Mouse (Mus musculus) retina, embryonic 14.5 days (tissue): ENCODE data around the gene Trim50.

Experiments
- DNase-seq: peaks from one replicate; pipeline ENCODE4 v3.0.0-alpha.2; 2015; ENCODE audit warnings: low spot score

The Trim50 gene

GRCm38 (mm10) chr5:135369787-135370654, 16.9 kb downstream of the Trim50 start, which contains the start of gene Nsun5:
Nsun5 (plus strand) TSS chr5:135369953.
- DNase-seq = peak; percentile 98

GRCm38 (mm10) chr5:135371195-135371594, 18.1 kb downstream of the Trim50 start:
- DNase-seq = no peak

GRCm38 (mm10) chr5:135373601-135374000, 20.5 kb downstream of the Trim50 start:
- no peak for DNase-seq

GRCm38 (mm10) chr5:135375167-135375566, 22.1 kb downstream of the Trim50 start:
- no peak for DNase-seq

- no peak for DNase-seq
Observed at GRCm38 (mm10) chr5:135376341-135376740, 23.2 kb downstream of the Trim50 start.

- no peak for DNase-seq
Observed at GRCm38 (mm10) chr5:135380681-135381080, 27.6 kb downstream of the Trim50 start.

GRCm38 (mm10) chr5:135381356-135381925, 28.3 kb downstream of the Trim50 start:
- no peak for DNase-seq

GRCm38 (mm10) chr5:135382746-135383145, 29.7 kb downstream of the Trim50 start:
- no peak for DNase-seq

GRCm38 (mm10) chr5:135383771-135384170, 30.7 kb downstream of the Trim50 start:
- DNase-seq = no peak

- DNase-seq = peak; percentile 91
Observed at GRCm38 (mm10) chr5:135394004-135394823, 41.1 kb downstream of the Trim50 start, which contains the start of gene Pom121. Pom121 (minus strand) TSS chr5:135394546.

GRCm38 (mm10) chr5:135395826-135396225, 42.7 kb downstream of the Trim50 start:
- DNase-seq = peak; percentile 76

- DNase-seq = no peak
Observed at GRCm38 (mm10) chr5:135399382-135399781, 46.3 kb downstream of the Trim50 start.

- DNase-seq = peak; percentile 92
Observed at GRCm38 (mm10) chr5:135400244-135400643, 47.1 kb downstream of the Trim50 start.

- DNase-seq = peak; percentile 58
Observed at GRCm38 (mm10) chr5:135404623-135405022, 51.5 kb downstream of the Trim50 start.

- DNase-seq = no peak
Observed at GRCm38 (mm10) chr5:135405437-135405836, 52.3 kb downstream of the Trim50 start.

- no peak for DNase-seq
Observed at GRCm38 (mm10) chr5:135408114-135408513, 55.0 kb downstream of the Trim50 start.

- DNase-seq = no peak
Observed at GRCm38 (mm10) chr5:135410266-135410665, 57.2 kb downstream of the Trim50 start.
